Mouse (Mus musculus): ENCODE measurements around the gene Trim30c. TPM values are rescaled to one million over a fixed set of nuclear protein-coding genes. Genes with fewer than 3 reads are reported as not detected.
A peak's percentile ranks its signal among the peaks of the same experiment; 100 is the strongest.

Gene Trim30c
- polyA plus RNA-seq (2014; fragmentation: Nextera tagmentation; extraction: Ambion mirVana), result not detected in 2 replicates

GRCm38 (mm10) chr7:104400698-104401097 lies at the start of gene Trim30c:
Gene Trim30c (minus strand): TSS chr7:104400837.
- Histone ChIP-seq H3K36me3 (ENCODE audit: control insufficient read depth, insufficient read depth, low read length) (no peaks in the 10 kb centered on the region), H3K4me3 (ENCODE audit: low read depth, low read length) (no peak within 1 kb of the TSS), H3K4me1 (ENCODE audit: control insufficient read depth, insufficient read depth, low read length) (no peaks in the 10 kb centered on the region), H3K27me3 (ENCODE audit: control insufficient read depth, insufficient read depth, low read length) (no peaks in the 10 kb centered on the region), H3K9ac (ENCODE audit: low read depth, low read length) (no peak within 1 kb of the TSS), H3K9me3 (replicated peaks; ENCODE audit: control insufficient read depth, low read length) (no peaks in the 10 kb centered on the region), H3K4me2 (no peak within 1 kb of the TSS), H3K27ac (ENCODE audit: low read depth, low read length) (no peak within 1 kb of the TSS)
- WGBS (ENCODE audit: insufficient replicate concordance), result 79% methylated on average over 1 of the region's 1 CpGs
- ATAC-seq (replicated peaks; ENCODE audit: insufficient number of reproducible peaks, low FRiP score, low TSS enrichment), result no peak

DNA sequence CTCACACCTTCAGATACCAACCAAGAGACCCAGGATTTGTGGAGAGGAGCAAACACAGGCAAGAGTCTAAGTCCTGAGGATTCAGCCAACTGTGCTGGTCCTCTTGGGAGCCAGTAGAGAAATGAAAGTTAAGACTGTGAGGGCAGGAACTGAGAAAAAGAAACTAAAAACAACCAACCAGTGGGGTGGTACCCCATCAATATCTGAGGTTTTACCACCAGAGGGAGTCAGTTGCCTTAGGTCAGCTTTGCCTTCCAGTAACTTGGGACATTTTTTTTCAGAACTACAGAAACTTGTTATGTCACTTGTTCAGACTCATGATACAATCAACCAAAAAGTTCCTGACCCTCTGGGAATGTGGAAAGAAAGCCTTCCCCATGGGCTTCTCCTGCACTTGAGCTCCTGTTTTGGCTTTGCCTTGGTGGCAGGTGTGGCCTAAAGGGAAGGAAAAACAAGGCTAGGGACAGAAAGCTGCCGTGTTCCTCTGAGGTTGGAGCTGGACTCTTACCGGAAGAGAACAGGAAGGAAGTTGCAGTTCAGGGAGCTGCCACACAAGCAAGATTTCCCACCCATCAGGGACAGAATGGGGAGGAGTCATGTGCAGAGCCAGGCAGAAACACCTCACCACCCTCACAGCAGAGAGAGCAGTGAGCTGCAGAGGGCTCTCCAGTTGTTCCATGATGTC lies 45.5 kb upstream of the Trim30c start:
- no peaks in the 10 kb centered on the region for H3K4me1 ChIP-seq (ENCODE audit: control insufficient read depth, insufficient read depth, low read length)
- no peak overlapping the region for H3K27ac ChIP-seq (ENCODE audit: low read depth, low read length)
- H3K4me3 ChIP-seq (ENCODE audit: low read depth, low read length), result no peak overlapping the region
- WGBS (ENCODE audit: insufficient replicate concordance), result 58% methylated on average over 2 of the region's 2 CpGs
- ATAC-seq (replicated peaks; ENCODE audit: insufficient number of reproducible peaks, low FRiP score, low TSS enrichment), result peak; percentile 62
- no peaks in the 10 kb centered on the region for H3K27me3 ChIP-seq (ENCODE audit: control insufficient read depth, insufficient read depth, low read length)
- no peak overlapping the region for H3K9ac ChIP-seq (ENCODE audit: low read depth, low read length)
- no peak overlapping the region for H3K4me2 ChIP-seq
- no peaks in the 10 kb centered on the region for H3K9me3 ChIP-seq (replicated peaks; ENCODE audit: control insufficient read depth, low read length)
- no peaks in the 10 kb centered on the region for H3K36me3 ChIP-seq (ENCODE audit: control insufficient read depth, insufficient read depth, low read length)

DNA sequence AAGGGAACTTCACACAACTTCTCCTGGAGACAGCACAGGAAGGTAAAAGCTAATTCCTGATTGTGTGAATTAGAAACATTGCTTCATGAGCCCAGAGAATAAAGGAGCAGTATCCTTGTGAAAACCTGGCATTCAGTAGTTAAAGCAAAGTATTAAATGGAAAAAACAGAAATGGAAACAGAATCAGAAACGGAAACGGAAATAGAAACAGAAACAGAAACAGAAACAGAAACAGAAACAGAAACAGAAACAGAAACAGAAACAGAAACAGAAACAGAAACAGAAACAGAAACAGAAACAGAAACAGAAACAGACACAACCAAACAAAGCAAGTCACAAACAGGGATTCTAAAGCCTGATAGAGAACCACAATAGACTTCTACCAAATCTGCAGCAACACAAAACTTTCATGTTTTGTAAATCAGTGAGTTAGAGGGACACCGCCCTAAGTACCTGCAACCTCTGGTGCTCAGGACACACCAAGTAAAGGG lies 3.9 kb upstream of the Trim30c start:
- WGBS (ENCODE audit: insufficient replicate concordance), result 84% methylated on average over 3 of the region's 3 CpGs
- H3K27me3 ChIP-seq (ENCODE audit: control insufficient read depth, insufficient read depth, low read length), result no peaks in the 10 kb centered on the region
- no peak overlapping the region for H3K4me3 ChIP-seq (ENCODE audit: low read depth, low read length)
- no peaks in the 10 kb centered on the region for H3K36me3 ChIP-seq (ENCODE audit: control insufficient read depth, insufficient read depth, low read length)
- H3K9me3 ChIP-seq (replicated peaks; ENCODE audit: control insufficient read depth, low read length), result no peaks in the 10 kb centered on the region
- no peak overlapping the region for H3K4me2 ChIP-seq
- no peak overlapping the region for H3K9ac ChIP-seq (ENCODE audit: low read depth, low read length)
- H3K27ac ChIP-seq (ENCODE audit: low read depth, low read length), result no peak overlapping the region
- no peaks in the 10 kb centered on the region for H3K4me1 ChIP-seq (ENCODE audit: control insufficient read depth, insufficient read depth, low read length)
- ATAC-seq (replicated peaks; ENCODE audit: insufficient number of reproducible peaks, low FRiP score, low TSS enrichment), result no peak

DNA sequence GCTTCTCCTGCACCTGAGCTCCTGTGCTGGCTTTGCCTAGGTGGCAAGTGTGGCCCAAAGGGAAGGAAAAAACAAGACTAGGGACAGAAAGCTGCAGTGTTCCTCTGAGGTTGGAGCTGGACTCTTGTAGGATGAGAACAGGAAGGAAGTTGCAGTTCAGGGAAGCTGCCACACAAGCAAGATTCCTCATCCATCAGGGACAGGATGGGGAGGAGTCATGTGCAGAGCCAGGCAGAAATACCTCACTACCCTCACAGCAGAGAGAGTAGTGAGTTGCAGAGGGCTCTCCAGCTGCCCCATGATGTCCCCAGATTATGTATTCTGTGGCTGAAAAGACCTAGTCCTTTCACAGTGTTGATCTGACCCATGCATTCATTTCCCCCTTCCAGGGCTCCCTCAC lies 503 bp upstream of the Trim30c start:
- Histone ChIP-seq H3K4me1 (ENCODE audit: control insufficient read depth, insufficient read depth, low read length) (no peaks in the 10 kb centered on the region), H3K9ac (ENCODE audit: low read depth, low read length) (no peak overlapping the region), H3K9me3 (replicated peaks; ENCODE audit: control insufficient read depth, low read length) (no peaks in the 10 kb centered on the region), H3K27me3 (ENCODE audit: control insufficient read depth, insufficient read depth, low read length) (no peaks in the 10 kb centered on the region), H3K4me2 (no peak overlapping the region), H3K27ac (ENCODE audit: low read depth, low read length) (no peak overlapping the region), H3K4me3 (ENCODE audit: low read depth, low read length) (no peak overlapping the region), H3K36me3 (ENCODE audit: control insufficient read depth, insufficient read depth, low read length) (no peaks in the 10 kb centered on the region)
- ATAC-seq (replicated peaks; ENCODE audit: insufficient number of reproducible peaks, low FRiP score, low TSS enrichment), result no peak

- H3K27ac ChIP-seq (ENCODE audit: low read depth, low read length), result no peak overlapping the region
- no peaks in the 10 kb centered on the region for H3K9me3 ChIP-seq (replicated peaks; ENCODE audit: control insufficient read depth, low read length)
- H3K36me3 ChIP-seq (ENCODE audit: control insufficient read depth, insufficient read depth, low read length), result no peaks in the 10 kb centered on the region
- no peak overlapping the region for H3K9ac ChIP-seq (ENCODE audit: low read depth, low read length)
- H3K27me3 ChIP-seq (ENCODE audit: control insufficient read depth, insufficient read depth, low read length), result no peaks in the 10 kb centered on the region
- 73% methylated on average over 1 of the region's 1 CpGs for WGBS (ENCODE audit: insufficient replicate concordance)
- H3K4me2 ChIP-seq, result no peak overlapping the region
- no peak for ATAC-seq (replicated peaks; ENCODE audit: insufficient number of reproducible peaks, low FRiP score, low TSS enrichment)
- H3K4me1 ChIP-seq (ENCODE audit: control insufficient read depth, insufficient read depth, low read length), result no peaks in the 10 kb centered on the region
- H3K4me3 ChIP-seq (ENCODE audit: low read depth, low read length), result no peak overlapping the region
Observed at GRCm38 (mm10) chr7:104398492-104398891, 2.1 kb downstream of the Trim30c start.

DNA sequence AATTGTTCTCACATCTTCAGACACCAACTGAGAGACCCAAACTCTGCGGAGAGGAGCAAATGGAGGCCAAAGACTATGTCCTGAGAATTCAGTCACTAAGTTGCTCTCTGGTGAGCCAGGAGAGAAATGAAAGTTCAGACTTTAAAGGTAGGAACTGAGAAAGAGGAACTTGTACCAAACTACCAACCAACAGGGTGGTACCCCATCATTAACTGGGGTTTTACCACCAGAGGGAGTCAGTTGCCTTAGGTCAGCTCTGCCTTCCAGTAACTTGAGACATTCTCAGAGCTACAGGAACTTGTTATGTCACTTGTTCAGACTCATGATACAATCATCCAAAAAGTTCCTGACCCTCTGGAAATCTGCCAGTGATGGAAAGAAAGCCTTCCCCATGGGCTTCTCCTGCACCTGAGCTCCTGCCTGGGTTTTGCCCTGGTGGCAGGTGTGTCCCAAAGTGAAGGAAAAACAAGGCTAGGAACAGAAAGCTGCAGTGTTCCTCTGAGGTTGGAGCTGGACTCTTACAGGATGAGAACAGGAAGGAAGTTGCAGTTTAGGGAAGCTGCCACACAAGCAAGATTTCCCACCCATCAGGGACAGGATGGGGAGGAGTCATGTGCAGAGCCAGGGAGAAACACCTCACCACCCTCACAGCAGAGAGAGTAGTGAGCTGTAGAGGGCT lies 30.8 kb downstream of the Trim30c start, which contains the start of gene Trim30b:
Gene Trim30b (minus strand): TSS at position 149 of the 679 bp plus-strand sequence.
- H3K27me3 ChIP-seq (ENCODE audit: control insufficient read depth, insufficient read depth, low read length), result no peaks in the 10 kb centered on the region
- no peak within 1 kb of the TSS for H3K4me3 ChIP-seq (ENCODE audit: low read depth, low read length)
- 67% methylated on average over 1 of the region's 1 CpGs for WGBS (ENCODE audit: insufficient replicate concordance)
- no peak within 1 kb of the TSS for H3K4me2 ChIP-seq
- H3K36me3 ChIP-seq (ENCODE audit: control insufficient read depth, insufficient read depth, low read length), result no peaks in the 10 kb centered on the region
- H3K9ac ChIP-seq (ENCODE audit: low read depth, low read length), result no peak within 1 kb of the TSS
- ATAC-seq (replicated peaks; ENCODE audit: insufficient number of reproducible peaks, low FRiP score, low TSS enrichment), result no peak
- no peak within 1 kb of the TSS for H3K27ac ChIP-seq (ENCODE audit: low read depth, low read length)
- H3K9me3 ChIP-seq (replicated peaks; ENCODE audit: control insufficient read depth, low read length), result no peaks in the 10 kb centered on the region
- H3K4me1 ChIP-seq (ENCODE audit: control insufficient read depth, insufficient read depth, low read length), result no peaks in the 10 kb centered on the region

GRCm38 (mm10) chr7:104366339-104366738 lies 34.3 kb downstream of the Trim30c start:
- Histone ChIP-seq H3K4me2 (no peak overlapping the region), H3K36me3 (ENCODE audit: control insufficient read depth, insufficient read depth, low read length) (no peaks in the 10 kb centered on the region), H3K4me3 (ENCODE audit: low read depth, low read length) (no peak overlapping the region), H3K27ac (ENCODE audit: low read depth, low read length) (no peak overlapping the region), H3K27me3 (ENCODE audit: control insufficient read depth, insufficient read depth, low read length) (no peaks in the 10 kb centered on the region), H3K9me3 (replicated peaks; ENCODE audit: control insufficient read depth, low read length) (no peaks in the 10 kb centered on the region), H3K9ac (ENCODE audit: low read depth, low read length) (no peak overlapping the region), H3K4me1 (ENCODE audit: control insufficient read depth, insufficient read depth, low read length) (no peaks in the 10 kb centered on the region)
- no peak for ATAC-seq (replicated peaks; ENCODE audit: insufficient number of reproducible peaks, low FRiP score, low TSS enrichment)

GRCm38 (mm10) chr7:104353600-104353967 lies 47.1 kb downstream of the Trim30c start:
- H3K4me1 ChIP-seq (ENCODE audit: control insufficient read depth, insufficient read depth, low read length), result no peaks in the 10 kb centered on the region; the same call in 1 of the 2 replicates
- no peak overlapping the region for H3K9ac ChIP-seq (ENCODE audit: low read depth, low read length)
- no peaks in the 10 kb centered on the region for H3K9me3 ChIP-seq (replicated peaks; ENCODE audit: control insufficient read depth, low read length)
- peak overlapping the region; percentile 54 for H3K4me3 ChIP-seq (ENCODE audit: low read depth, low read length)
- H3K36me3 ChIP-seq (ENCODE audit: control insufficient read depth, insufficient read depth, low read length), result no peaks in the 10 kb centered on the region
- 0 out of 2 replicates have a peak overlapping the region, but pooled peaks have one; percentile 25 for H3K27ac ChIP-seq (ENCODE audit: low read depth, low read length)
- ATAC-seq (replicated peaks; ENCODE audit: insufficient number of reproducible peaks, low FRiP score, low TSS enrichment), result no peak; the same call in 1 of the 2 replicates
- no peaks in the 10 kb centered on the region for H3K27me3 ChIP-seq (ENCODE audit: control insufficient read depth, insufficient read depth, low read length)
- peak overlapping the region; percentile 70 for H3K4me2 ChIP-seq
- WGBS (ENCODE audit: insufficient replicate concordance), result 57% methylated on average over 2 of the region's 2 CpGs
